Mouse (Mus musculus): ENCODE data around the gene Depdc5.
A peak's percentile ranks its signal among the peaks of the same experiment; 100 is the strongest.

Gene Depdc5

GRCm38 (mm10) chr5:33001111-33001510, 137.6 kb downstream of the Depdc5 start:
- DNase-seq (ENCODE audit: low spot score): no peak

DNA sequence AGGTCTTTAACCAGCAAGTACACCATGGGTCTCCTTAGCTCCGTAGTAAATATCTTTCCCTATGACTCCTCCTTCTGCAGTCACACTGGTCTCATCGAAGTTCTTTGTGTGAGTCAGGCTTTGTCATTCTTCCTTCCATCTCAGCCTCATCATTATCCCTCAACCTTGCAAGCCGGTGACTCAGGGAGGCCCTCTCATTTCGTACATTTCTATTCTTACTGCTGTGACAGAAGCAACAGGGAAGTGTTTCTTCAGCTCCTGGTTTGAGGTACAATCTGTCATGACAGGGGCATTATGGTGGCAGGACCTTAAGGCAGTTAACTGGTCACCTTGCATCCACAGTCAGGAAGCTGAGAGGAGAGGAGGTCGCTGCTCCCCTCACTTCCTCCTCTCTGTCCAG, 139.3 kb downstream of the Depdc5 start:
- DNase-seq (ENCODE audit: low spot score): no peak

GRCm38 (mm10) chr5:33003500-33003899, 140.0 kb downstream of the Depdc5 start:
- DNase-seq (ENCODE audit: low spot score): no peak

GRCm38 (mm10) chr5:33004110-33004509, 140.6 kb downstream of the Depdc5 start:
- no peak for DNase-seq (ENCODE audit: low spot score)

DNA sequence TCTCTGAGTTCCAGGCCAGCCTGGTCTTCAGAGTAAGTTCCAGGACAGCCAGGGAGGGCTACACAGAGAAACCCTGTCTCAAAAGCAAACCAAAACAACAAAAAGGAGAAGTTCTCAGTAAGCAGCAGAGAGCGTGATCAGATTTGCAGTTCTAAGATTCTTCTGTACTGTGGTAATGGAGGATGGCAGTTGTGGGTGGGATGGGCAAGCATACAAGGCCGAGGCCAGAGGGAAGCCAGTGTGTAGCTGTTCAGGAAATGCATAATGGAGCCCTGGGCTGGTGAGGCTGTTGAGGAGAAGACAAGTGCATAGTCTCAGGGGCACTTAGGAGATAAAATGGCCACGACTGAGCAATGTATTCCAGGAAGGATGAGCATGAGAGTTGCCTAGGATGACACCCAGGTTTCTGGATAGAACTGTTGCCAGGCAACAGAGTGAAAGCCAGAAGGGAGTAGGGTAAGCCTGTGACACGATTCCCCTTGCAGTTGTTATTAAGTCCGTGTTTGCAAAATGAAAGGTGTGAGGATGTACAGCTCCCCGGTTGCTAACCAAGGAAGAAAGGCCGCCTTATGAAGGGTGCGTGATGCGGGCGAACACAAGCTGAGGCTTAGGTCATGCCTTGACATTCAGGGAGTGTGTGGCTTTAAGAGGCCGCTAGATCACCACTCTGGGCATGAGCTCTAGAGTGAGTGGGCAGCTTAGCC, 142.1 kb downstream of the Depdc5 start:
- DNase-seq (ENCODE audit: low spot score): no peak

GRCm38 (mm10) chr5:33006670-33007069, 143.2 kb downstream of the Depdc5 start:
- DNase-seq (ENCODE audit: low spot score): no peak

- no peak for DNase-seq (ENCODE audit: low spot score)
These were observed 143.9 kb downstream of the Depdc5 start for GRCm38 (mm10) chr5:33007371-33007770.

- no peak for DNase-seq (ENCODE audit: low spot score)
These were observed 145.8 kb downstream of the Depdc5 start for GRCm38 (mm10) chr5:33009301-33009700.

- no peak for DNase-seq (ENCODE audit: low spot score)
These were observed 146.6 kb downstream of the Depdc5 start for GRCm38 (mm10) chr5:33009818-33010812.

DNA sequence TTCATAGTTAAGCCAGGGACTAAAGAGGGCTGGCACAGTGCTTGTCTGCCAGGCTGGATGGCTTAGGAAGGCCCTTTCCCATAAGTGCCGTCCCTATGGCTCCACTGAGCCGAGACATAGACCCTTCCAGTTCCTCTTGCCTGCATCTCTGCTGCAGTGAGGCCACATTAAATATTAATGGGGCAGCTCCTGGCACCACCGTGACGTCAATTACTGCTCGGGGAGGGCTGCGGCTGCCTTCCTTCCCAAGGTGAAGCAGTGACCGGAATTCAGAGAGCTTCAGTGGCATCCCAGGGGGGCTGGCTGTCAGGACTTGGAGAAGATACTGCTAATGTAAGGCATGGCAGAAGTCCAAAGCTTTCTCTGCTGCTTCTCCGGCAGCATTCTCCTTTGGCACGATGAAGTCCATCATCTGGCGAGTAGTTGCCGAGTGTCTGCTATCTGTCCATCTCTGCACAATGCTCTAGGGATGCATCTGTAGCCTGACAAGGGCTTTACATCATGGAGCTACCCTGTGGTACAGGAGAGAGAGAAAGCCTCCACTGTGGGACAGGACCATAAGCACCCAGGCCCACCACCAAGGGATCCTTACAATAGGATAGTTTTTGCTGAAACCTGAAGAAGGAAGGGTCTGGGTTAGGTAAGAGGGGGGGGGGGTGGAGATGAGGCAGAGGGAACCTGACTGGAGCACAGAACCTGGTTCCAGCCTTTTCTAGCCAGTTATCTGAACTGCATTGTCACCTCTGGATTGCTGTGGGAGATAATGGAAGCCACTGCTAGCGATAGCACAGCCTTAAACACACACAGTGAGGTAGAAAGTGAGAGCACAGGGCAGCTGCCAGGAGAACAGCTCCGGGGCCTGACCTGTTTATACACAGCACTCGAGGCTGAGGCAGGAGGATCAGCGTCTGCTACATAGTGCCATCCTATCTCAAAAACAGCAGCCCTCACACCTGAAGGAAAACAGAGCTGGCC, 147.9 kb downstream of the Depdc5 start:
- no peak for DNase-seq (ENCODE audit: low spot score)

- no peak for DNase-seq (ENCODE audit: low spot score)
These were observed 150.6 kb downstream of the Depdc5 start for GRCm38 (mm10) chr5:33014096-33014495.

DNA sequence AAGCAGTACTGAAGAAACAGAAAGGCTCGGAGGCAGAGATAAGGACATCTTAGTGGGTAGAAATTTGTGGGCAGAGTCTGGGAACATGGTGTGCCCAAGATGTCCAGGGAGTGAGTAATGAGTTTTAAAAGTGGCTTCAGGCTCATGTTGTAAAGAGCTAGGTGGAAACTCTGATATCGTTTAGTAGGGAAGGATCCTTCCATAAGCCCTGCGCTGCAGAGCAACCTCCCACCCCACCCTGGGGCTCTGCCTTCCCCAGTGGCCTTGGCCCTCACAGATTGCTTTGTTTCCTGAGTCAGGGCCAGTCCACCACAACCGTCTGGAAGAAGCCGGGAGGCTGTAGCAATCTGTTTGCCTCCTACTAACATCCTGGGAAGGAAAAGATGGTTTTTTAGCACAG, 152.1 kb downstream of the Depdc5 start:
- no peak for DNase-seq (ENCODE audit: low spot score)

DNA sequence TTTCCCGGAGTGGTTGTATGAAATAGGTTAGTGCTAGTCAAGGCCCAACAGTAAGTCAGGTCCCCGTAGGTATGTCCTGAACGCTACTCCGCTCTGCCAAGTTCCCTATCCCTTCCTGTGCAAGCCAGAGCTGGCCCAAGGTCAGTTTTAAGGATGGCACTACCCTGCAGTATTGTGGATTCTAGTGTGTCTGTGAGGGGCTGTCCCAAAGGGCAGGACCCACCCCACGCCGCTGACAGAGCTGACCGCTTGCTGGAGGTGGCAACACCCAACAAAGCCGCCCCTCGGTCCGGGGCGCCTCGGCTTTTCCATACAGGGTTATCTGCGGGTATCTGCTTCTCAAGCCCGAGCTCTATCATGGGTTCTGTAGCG, 154.7 kb downstream of the Depdc5 start:
- no peak for DNase-seq (ENCODE audit: low spot score)

DNA sequence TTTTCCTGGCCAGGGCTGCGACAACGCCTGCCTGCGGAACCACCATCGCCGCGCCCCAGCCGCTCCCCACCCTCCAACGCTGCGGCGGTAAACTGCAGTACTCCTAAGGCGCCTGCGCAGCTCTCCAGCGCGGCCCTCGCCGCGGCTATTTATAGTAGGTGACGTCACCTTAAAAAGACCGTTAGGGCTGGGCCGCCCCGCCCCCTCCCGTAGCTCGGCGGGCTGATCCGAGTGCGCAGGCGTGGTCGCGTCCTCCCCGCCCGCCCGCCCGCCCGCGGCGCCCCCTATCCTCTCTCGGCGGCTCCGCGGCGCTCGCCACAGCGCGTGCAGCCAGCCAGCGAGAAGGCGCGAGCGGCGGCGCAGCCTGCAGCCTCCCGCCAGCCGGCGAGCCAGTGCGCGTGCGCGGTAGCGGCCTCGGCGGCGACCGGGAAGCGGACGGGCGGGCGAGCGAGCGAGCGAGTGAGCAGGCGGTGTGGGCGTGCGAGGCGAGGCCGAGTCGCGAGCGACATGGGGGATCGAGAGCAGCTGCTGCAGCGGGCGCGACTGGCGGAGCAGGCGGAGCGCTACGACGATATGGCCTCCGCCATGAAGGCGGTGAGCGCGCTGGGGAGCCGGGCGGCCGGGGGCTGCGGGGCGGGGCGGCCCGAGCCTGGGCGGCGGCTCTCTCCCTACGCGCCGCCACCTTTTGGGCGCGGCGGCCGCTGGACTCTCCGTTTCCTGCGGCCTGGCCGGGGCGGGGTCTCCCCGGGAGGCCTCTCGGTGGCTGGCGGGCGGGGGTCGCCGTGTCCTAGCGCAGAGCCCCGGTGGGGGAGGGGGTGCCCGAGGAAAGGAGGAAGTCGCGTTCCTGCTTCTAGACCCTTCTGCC, 155.3 kb downstream of the Depdc5 start, which contains the start of gene Ywhah:
Gene Ywhah (plus strand): TSS at position 256 of the 865 bp plus-strand sequence.
- peak; percentile 94 for DNase-seq (ENCODE audit: low spot score)

DNA sequence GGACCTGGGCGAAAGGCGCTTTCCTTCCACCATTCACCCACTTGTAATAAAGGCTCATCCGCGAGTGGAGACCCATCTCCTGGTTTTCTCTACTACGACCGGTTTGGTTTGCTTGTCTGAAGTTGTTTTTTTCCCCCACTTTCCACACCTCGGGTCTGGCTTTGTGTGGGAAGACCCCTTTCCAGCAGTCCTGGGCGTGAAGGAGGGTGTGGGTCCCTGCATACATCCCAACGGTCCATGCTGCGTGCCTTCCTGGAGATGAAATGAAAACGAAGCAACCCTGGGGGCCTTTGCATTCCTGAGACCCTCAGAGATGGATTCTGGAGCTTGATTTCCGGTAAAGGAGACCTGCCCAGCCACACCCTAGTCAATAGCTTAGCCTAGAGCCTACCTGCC, 155.9 kb downstream of the Depdc5 start:
- no peak for DNase-seq (ENCODE audit: low spot score)

DNA sequence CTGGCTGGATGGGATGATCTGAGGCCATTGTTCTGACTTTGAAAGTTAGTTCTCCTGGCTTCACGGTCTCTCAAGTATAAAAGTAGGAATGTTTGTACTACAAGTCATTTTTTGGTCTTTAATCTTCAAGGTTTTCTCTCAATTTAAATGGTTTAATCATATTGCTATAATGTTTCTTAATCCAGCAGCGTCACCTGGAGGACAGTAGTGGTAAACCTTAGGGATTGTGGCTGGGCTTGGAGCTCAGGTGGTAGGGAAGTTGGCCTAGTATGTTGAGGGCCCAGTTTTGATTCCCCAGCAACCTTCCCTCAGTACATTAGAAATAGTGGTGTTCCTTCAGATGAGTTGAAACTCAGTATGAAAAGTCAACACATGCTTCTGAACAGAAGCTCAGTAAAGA, 158.1 kb downstream of the Depdc5 start:
- no peak for DNase-seq (ENCODE audit: low spot score)

- no peak for DNase-seq (ENCODE audit: low spot score)
These were observed 159.8 kb downstream of the Depdc5 start for GRCm38 (mm10) chr5:33023337-33023736.

DNA sequence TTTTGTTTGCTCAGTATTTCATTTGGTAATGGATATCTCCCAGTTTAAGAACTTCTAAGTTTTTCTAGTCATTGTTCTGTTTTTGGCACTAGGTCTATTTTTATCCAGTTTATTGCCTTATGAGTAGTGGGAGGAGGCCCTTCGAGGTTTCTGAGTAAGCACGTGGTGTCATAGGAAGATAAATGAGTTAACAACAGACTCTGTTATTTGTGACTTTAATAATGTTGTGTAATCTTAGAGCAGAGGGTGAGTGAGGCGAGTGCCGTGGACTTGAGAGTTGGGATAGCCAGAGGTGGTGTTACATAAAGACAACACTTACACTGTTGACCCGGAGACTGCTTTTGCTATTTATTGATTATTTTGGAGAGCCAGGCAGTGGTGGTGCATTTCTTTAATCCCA, 161.0 kb downstream of the Depdc5 start:
- no peak for DNase-seq (ENCODE audit: low spot score)

GRCm38 (mm10) chr5:33028656-33029055, 165.2 kb downstream of the Depdc5 start:
- DNase-seq (ENCODE audit: low spot score): no peak

- no peak for DNase-seq (ENCODE audit: low spot score)
These were observed 167.1 kb downstream of the Depdc5 start for GRCm38 (mm10) chr5:33030425-33031175.

Data from yolk sac, embryonic 10.5 days (tissue).